Mouse (Mus musculus) right cerebral cortex, postnatal 4 days (tissue): ENCODE measurements around the gene Kat7.

Experiments
- DNase-seq: peaks from one replicate; pipeline ENCODE4 v3.0.0-alpha.2; 2022

Gene Kat7

GRCm38 (mm10) chr11:95274613-95275012 lies 35.4 kb downstream of the Kat7 start:
- no peak for DNase-seq

DNA sequence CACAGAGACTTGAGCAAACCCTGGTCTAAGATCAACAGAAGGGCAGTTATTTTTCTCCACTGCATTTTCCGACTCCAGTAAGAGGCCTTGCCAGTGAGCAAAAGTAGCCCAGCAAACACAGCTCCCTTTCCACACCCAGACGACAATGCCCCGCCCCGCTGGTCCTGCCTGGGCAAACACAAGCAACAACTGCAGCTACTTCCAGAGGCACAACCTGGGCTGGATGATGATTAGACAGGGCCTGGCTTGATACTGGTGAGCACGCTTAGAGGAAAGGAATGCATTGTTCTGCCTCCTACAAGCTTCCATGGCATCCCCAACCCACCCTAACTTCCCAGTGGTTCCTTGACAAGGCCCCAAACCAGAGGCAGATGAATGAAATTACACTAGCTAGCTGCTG lies 36.4 kb downstream of the Kat7 start:
- no peak for DNase-seq

GRCm38 (mm10) chr11:95266540-95267245 lies 43.4 kb downstream of the Kat7 start:
- DNase-seq = no peak

GRCm38 (mm10) chr11:95264455-95265013 lies 45.5 kb downstream of the Kat7 start:
- DNase-seq = no peak

- DNase-seq = no peak
Measured at GRCm38 (mm10) chr11:95263816-95264454, 46.1 kb downstream of the Kat7 start.

DNA sequence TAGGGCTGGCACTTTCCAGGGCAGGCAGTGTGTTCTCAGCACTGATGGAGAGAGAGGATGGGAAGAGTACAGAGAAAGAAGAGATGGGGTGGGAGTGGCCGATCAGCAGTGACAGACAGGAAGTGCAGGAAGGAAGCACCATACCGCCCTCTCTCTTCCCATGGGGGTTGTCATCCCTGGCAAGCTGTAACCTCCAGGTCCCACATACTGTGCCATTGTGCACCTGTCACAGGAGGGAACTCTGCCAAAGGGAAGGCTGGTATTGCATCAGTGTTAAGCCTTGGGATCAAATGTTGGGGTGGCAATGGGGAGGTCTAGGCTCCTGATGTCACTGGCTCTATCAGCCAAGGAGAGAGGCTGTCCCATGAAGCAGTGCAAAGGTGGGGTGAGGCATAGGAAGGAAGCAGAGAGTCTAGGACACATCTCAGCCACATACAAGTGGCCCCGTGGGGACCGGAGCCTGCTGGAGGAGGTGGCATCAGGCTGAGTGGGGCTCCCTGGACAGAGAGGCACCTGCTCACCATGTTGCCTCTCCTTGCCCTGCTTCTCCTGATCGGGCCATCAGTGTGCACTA lies 48.8 kb downstream of the Kat7 start, which contains the start of gene Tac4:
Tac4 (plus strand) TSS at position 352 of the 574 bp plus-strand sequence.
- DNase-seq = no peak

DNA sequence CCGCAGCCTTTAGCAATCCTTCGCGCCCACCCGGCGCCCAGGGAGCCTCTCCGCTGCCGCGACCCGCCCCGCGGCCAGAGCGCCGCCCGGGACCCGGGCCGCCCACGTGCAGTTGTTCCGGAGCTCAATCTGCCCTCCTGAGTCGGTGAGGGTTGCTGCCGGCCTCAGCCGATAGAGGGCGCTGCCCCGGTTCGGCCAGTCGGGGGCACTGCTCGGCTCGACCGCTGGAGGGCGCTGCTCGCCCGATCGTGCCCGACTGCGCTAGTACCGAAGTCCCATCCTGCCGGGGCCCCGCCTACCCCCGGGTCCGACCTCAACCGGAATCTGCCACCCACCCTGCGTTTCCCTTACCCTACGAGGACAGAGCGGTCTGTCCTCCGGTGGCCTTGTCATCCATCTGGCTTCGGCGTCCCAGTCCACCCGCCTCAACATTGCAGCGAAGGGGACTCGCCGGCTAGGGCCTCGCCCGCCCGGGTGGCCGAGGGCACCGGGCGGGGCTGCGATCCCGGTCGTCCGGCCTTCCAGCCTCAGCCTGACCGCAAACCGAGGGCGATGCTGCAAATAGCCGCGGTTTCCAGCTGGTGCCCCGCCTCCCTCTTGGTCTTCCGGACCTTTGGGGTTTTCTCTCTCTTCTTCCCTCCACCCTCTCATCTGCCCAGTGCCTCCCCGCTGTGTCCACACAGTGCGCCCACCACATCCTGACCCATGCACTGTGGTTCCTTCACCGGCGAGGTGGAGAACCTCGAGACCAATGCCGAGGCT lies 50.8 kb downstream of the Kat7 start:
- DNase-seq = peak; percentile 88

- DNase-seq = peak; percentile 88
Measured at GRCm38 (mm10) chr11:95258490-95258889, 51.6 kb downstream of the Kat7 start.

DNA sequence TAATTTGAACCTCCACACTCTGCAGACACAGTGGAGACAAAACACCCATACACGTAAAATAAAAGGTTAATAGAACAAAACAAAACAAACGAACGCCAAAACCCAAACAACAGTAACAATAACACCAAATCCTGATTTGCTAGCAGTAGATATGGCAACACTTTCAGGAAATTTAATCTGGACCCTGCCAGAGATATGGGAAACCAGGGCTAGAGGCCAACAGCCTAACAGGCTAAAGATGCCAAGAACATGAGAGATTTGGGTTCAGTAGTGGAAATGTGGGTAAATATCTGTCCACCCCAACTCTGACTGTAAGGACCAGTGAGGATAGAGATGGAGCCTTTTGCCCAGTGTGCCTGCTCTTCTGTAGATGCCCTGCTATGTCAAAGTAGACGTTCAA lies 52.1 kb downstream of the Kat7 start:
- DNase-seq = no peak

GRCm38 (mm10) chr11:95255747-95256146 lies 54.3 kb downstream of the Kat7 start:
- no peak for DNase-seq

GRCm38 (mm10) chr11:95254165-95254564 lies 55.9 kb downstream of the Kat7 start:
- DNase-seq = no peak

GRCm38 (mm10) chr11:95252104-95252503 lies 57.9 kb downstream of the Kat7 start:
- DNase-seq = no peak

DNA sequence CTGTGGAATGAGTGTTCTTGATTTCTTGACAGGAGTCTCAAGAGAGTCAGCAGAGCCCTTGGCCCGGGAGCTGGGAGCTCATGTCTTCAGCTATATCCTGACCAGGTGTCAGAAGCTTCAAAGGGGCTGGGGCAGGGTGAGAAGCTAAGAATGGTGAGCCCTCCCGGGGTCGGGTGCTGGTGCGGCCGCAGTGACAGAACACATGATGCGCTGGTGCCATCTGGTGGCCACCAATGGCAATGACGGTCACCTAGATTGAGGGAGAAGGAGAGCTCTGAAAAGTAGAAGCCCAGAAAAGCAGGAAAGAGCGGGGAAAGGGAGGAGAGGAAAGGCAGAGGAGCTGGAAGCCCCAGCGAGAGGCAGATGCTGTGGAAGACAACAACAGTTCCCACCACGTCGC lies 58.8 kb downstream of the Kat7 start:
- peak; percentile 81 for DNase-seq

- no peak for DNase-seq
Measured at GRCm38 (mm10) chr11:95250110-95250509, 59.9 kb downstream of the Kat7 start.

DNA sequence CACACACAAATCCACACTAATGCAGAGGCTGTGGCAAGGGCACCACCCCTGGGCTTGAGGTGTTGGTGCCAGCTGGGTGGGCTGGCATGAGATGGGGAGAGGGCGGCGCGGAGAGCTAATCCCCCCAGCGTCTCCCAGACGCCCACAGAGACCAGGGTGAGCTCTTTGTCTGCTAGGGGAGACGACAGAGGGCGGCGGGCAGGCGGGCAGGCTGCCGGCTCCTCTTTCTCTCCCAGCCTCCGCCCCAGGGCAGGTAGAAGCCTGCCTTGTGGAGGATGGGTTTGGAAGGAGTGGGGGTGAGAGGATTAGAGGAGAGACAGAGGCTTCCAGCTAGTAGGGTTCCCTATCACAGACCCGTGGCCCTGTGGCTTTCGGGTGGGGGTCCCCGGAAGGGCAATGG lies 63.0 kb downstream of the Kat7 start:
- DNase-seq = no peak

DNA sequence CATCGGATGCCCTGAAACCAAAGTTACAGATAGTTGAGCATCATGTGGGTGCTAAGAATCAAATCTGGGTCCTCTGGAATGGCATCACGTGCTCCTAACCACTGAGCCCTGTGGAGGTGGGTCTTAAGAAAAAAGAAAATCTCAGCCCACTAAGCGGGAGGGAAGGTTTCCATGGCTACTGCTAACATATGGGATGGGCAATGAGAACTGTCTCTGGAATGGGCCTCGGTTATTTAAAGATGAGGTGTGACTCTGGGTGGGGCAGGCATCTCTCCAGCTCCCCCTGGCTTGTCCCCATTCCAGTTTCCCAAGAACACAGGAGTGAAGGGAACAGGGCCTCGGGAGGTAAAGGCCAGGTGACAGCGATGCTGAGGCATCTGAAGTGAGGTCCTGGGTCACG lies 64.6 kb downstream of the Kat7 start:
- no peak for DNase-seq

GRCm38 (mm10) chr11:95242653-95243052 lies 67.4 kb downstream of the Kat7 start:
- no peak for DNase-seq

DNA sequence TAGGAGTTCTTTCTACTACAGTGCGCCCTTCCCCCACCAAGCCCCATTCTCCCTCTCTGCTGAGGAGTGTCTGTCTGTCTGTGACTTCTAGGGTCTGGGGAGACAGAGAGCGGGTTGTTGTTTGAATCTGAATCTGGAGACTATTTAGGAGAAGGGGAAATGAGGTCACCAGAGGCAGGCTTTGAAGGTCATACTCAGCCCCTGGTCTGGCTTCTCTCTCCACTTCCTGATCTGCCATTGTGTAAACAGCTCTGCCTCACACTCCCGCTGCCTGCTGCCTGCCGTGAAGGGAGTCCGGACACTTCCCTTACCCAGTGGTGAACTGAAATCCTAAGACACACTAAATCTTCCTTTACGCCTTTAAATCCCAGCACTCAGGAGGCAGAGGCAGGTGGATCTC lies 71.6 kb downstream of the Kat7 start:
- no peak for DNase-seq

GRCm38 (mm10) chr11:95232329-95232696 lies 77.7 kb downstream of the Kat7 start:
- no peak for DNase-seq

DNA sequence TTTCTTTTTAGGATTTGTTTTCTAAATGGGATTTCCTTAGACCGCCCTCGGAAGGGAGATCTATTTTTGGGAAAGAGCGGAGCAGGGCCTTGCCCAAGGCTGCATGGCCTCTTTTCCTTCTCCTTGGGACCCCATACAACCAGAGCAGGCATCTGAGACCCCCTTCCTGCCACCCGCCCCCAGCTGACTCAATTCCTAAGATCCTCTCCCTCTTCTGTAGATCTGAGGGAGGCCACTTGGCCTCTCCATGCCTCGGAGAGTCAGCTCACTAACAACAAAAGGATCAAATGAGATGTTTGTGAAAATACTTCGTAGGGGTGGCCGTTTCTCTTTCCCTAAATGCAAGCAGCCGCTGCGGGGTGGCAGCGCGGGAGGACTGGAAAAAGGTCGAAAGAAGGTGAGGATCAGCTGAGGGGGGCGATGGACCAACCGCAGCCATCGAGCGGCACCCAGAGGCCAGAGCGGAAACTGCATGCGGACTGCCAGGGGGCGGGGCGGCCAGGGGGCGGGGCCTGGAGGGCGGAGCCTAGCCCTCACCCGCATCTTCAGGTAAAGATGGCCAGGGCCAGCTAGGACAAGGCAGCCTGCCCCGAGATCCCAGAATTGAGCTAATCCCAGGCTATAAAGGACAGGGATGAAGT lies 78.2 kb downstream of the Kat7 start:
- DNase-seq = peak; percentile 87

GRCm38 (mm10) chr11:95227467-95227866 lies 82.6 kb downstream of the Kat7 start:
- no peak for DNase-seq

DNA sequence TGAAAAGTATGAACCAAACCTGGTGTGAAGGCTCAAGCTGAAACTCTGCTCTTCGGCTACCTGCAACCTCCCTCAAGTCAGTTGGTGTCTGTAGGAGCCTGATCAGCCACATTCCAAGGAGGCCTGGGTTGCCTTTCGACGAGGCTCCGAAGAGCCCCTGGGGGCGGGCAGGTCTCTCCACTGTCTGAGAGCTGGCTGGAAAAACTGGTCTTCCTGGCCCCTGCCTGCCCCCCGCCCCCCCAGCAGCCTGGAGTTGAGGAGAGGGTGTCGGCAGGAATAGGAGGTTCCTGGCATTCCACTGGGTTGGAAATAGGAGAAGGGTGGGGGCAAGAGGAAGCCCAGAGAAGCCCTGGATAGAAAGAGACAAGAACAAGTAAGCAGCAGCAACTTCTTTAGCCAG lies 84.6 kb downstream of the Kat7 start:
- no peak for DNase-seq
